Mouse (Mus musculus): ENCODE measurements at regions not wholly inside any gene's neighbourhood (a gene's known extent, or its start where the extent isn't known, plus 50 kb on each side); places are given as distances from the start of the nearest gene placed in this dataset.
A peak's percentile ranks its signal among the peaks of the same experiment; 100 is the strongest.

DNA sequence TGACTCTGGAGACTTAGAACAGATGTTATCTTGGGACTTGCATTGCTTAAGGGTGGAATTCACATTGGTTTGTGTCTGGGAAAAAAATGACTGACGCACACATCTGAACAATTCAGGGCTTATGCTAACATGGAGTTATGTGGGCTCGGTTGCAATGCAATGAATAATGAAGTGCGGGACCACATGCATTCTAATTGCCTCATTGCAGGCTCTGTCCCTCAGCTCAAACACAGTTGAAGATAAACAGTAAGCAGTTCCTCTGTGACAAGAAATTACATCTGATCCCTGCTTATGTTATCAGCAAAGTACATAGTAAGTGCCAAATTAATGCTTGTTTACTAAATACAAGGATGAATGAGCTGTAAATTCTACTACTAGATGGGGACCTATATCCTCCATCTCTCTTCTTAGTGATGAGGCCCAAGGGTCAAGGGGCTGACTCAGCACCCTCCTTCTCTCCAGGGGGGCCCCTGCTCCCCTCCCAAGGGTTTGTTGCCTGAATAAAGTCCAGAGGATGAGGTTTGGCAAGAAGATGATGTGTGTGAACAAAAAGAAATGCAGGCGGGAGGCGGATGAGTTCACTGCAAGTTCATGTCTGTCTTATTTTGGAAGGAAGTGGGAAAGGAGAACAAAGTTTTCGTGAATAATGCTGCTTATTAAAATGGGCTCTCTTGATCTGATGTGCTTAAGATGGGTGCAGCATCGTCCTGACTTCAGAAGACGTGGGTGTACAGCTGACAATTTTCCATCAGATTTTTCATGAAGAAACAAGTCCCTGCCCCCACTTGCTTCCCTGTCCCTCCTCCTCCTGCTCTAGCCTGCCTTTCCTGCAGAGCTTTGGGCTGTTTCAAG, 533.1 kb downstream of the Shisa9 start:
- no peak; the same call in 1 of the 2 replicates for ATAC-seq (ENCODE audit: low FRiP score, low TSS enrichment)
- Histone ChIP-seq H3K27ac (replicated peaks) (no peak overlapping the region), H3K36me3 (ENCODE audit: control insufficient read depth, insufficient read depth, low read length) (no peaks in the 10 kb centered on the region), H3K9me3 (ENCODE audit: control insufficient read depth, low read length) (no peaks in the 10 kb centered on the region), H3K4me1 (replicated peaks; ENCODE audit: control insufficient read depth, insufficient read depth) (no peaks in the 10 kb centered on the region), H3K27me3 (ENCODE audit: control insufficient read depth, insufficient read depth, low read length) (no peaks in the 10 kb centered on the region), H3K4me2 (replicated peaks; ENCODE audit: low read depth) (no peak overlapping the region), H3K4me3 (ENCODE audit: low read depth, low read length) (no peak overlapping the region), H3K9ac (ENCODE audit: low read length) (no peak overlapping the region)
- 40% methylated on average over 8 of the region's 8 CpGs for WGBS
- DNase-seq (ENCODE audit: low spot score), result no peak
- TF ChIP-seq CTCF (IDR thresholded peaks at IDR 0.05; ENCODE audit: low read depth), result no peak

DNA sequence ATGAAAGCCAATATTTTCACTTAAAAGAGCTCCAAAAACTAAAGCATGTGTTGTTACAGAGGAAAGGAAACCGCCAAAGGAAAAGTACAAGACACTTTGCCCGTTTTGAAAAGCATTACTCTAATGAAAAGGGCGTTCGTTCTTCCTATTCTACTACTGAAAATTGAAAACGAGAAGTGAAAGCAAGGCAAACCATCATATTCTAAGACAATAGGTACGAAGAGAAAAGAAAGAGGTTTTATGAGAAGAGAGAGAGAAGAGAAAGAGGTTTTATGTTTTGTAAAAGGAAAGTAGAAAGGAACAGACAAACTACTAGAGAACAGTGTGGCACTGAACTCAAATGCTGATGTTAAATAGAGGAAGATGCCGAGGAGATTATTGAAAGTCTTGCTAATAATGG, 534.4 kb downstream of the Shisa9 start:
- H3K9me3 ChIP-seq (ENCODE audit: control insufficient read depth, low read length), result no peaks in the 10 kb centered on the region
- H3K9ac ChIP-seq (ENCODE audit: low read length), result no peak overlapping the region
- H3K4me2 ChIP-seq (replicated peaks; ENCODE audit: low read depth), result no peak overlapping the region
- 83% methylated on average over 7 of the region's 7 CpGs for WGBS
- DNase-seq (ENCODE audit: low spot score), result no peak
- H3K4me1 ChIP-seq (replicated peaks; ENCODE audit: control insufficient read depth, insufficient read depth), result no peaks in the 10 kb centered on the region
- TF ChIP-seq EP300 (optimal IDR thresholded peaks at IDR 0.05) (no peak), CTCF (IDR thresholded peaks at IDR 0.05; ENCODE audit: low read depth) (no peak)
- H3K4me3 ChIP-seq (ENCODE audit: low read depth, low read length), result no peak overlapping the region
- no peaks in the 10 kb centered on the region for H3K27me3 ChIP-seq (ENCODE audit: control insufficient read depth, insufficient read depth, low read length)
- H3K36me3 ChIP-seq (ENCODE audit: control insufficient read depth, insufficient read depth, low read length), result no peaks in the 10 kb centered on the region
- no peak for ATAC-seq (ENCODE audit: low FRiP score, low TSS enrichment)
- H3K27ac ChIP-seq (replicated peaks), result no peak overlapping the region

DNA sequence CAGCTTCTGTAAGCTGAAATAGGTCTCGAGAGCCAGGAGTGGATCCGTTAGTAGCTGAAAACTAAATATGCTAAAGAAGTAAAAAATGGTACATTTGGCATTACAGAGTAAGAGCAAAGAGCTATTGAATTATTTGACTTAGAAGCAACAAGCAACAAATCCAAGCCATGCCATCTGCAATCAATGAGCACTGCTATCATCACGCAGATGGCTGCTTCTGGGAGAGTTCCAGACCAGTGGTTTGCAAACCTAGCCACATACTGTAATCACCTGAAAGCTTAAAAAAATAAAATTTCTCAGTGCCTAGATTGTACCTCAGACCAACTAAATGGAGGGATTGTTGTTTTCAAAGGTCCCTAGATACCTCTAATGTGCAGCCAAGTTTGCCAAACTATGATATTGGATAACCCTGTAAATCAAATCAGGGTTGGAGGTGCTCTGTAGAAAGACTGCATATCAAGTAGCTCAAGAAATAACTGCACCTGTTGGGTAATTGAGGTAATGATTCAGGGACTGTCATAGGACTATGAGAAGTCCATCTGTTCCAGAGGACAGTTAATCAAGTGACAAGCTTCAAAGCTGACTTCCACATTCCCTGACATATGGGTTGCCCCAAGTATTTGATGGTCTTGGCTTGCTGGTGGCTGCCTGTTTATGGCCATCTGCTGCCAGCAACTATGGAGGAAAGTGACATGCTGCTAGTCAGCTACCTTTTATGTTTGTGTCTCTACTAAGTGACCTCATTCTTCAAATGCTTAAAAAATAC, 538.0 kb downstream of the Shisa9 start:
- H3K4me1 ChIP-seq (replicated peaks; ENCODE audit: control insufficient read depth, insufficient read depth), result no peaks in the 10 kb centered on the region
- H3K4me2 ChIP-seq (replicated peaks; ENCODE audit: low read depth), result no peak overlapping the region
- TF ChIP-seq EP300 (optimal IDR thresholded peaks at IDR 0.05) (no peak), CTCF (IDR thresholded peaks at IDR 0.05; ENCODE audit: low read depth) (no peak)
- H3K9me3 ChIP-seq (ENCODE audit: control insufficient read depth, low read length), result no peaks in the 10 kb centered on the region
- no peak for DNase-seq (ENCODE audit: low spot score)
- ATAC-seq (ENCODE audit: low FRiP score, low TSS enrichment), result no peak
- no peak overlapping the region for H3K9ac ChIP-seq (ENCODE audit: low read length)
- no peaks in the 10 kb centered on the region for H3K36me3 ChIP-seq (ENCODE audit: control insufficient read depth, insufficient read depth, low read length)
- no peak overlapping the region for H3K27ac ChIP-seq (replicated peaks)
- no peaks in the 10 kb centered on the region for H3K27me3 ChIP-seq (ENCODE audit: control insufficient read depth, insufficient read depth, low read length)
- H3K4me3 ChIP-seq (ENCODE audit: low read depth, low read length), result no peak overlapping the region
- 90% methylated on average over 3 of the region's 3 CpGs for WGBS

DNA sequence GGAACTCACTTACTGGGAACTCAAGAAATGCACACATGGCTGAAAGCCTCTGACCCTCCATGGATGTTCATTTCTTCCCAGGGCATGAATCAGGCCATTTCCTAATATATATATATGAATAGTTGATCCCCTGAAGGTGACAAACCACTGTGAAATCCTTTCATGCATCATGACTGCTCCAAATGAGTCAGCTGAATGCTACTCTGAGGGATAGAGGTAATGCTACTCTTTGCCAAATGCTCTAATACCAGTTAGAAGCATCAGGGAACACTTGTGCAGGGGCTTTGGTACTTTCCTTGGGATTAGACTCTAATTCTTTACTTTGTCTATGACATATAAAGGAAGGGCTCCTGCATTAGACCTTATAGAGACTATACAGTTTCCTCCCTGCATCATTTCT, 561.0 kb upstream of the Ercc4 start:
- Histone ChIP-seq H3K27me3 (ENCODE audit: control insufficient read depth, insufficient read depth, low read length) (no peaks in the 10 kb centered on the region), H3K4me2 (replicated peaks; ENCODE audit: low read depth) (no peak overlapping the region), H3K4me1 (replicated peaks; ENCODE audit: control insufficient read depth, insufficient read depth) (no peaks in the 10 kb centered on the region), H3K36me3 (ENCODE audit: control insufficient read depth, insufficient read depth, low read length) (no peaks in the 10 kb centered on the region), H3K9ac (ENCODE audit: low read length) (no peak overlapping the region), H3K9me3 (ENCODE audit: control insufficient read depth, low read length) (no peaks in the 10 kb centered on the region), H3K4me3 (ENCODE audit: low read depth, low read length) (no peak overlapping the region), H3K27ac (replicated peaks) (no peak overlapping the region)
- DNase-seq (ENCODE audit: low spot score) (no peak), ATAC-seq (ENCODE audit: low FRiP score, low TSS enrichment) (no peak)
- TF ChIP-seq EP300 (optimal IDR thresholded peaks at IDR 0.05) (no peak), CTCF (IDR thresholded peaks at IDR 0.05; ENCODE audit: low read depth) (no peak)

DNA sequence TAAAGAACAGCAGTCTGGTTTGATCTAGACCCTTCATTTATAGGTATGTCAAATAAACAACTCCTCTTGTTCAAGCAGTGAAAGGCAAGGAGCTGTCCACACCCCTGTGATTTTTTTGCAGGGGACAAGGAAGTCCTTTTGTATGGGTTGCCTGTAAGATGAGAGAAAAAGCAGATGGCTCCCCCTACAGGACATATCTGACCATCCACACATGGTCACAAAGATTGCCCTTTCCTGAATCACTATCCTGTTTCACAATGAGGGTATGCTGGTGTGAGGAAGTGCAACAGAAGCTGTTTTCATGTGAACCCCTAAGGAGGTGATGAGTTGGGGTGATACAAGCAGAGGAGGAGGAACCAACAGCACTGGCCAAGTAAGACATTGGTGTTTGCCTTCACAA, 520.6 kb upstream of the Ercc4 start:
- Histone ChIP-seq H3K27me3 (ENCODE audit: control insufficient read depth, insufficient read depth, low read length) (no peaks in the 10 kb centered on the region), H3K4me3 (ENCODE audit: low read depth, low read length) (no peak overlapping the region), H3K27ac (replicated peaks) (no peak overlapping the region), H3K4me2 (replicated peaks; ENCODE audit: low read depth) (no peak overlapping the region), H3K9me3 (ENCODE audit: control insufficient read depth, low read length) (no peaks in the 10 kb centered on the region), H3K4me1 (replicated peaks; ENCODE audit: control insufficient read depth, insufficient read depth) (no peaks in the 10 kb centered on the region), H3K9ac (ENCODE audit: low read length) (no peak overlapping the region), H3K36me3 (ENCODE audit: control insufficient read depth, insufficient read depth, low read length) (no peaks in the 10 kb centered on the region)
- no peak for TF ChIP-seq EP300 (optimal IDR thresholded peaks at IDR 0.05)
- TF ChIP-seq CTCF (IDR thresholded peaks at IDR 0.05; ENCODE audit: low read depth), result peak; percentile 48
- DNase-seq (ENCODE audit: low spot score) (no peak), ATAC-seq (ENCODE audit: low FRiP score, low TSS enrichment) (no peak)

DNA sequence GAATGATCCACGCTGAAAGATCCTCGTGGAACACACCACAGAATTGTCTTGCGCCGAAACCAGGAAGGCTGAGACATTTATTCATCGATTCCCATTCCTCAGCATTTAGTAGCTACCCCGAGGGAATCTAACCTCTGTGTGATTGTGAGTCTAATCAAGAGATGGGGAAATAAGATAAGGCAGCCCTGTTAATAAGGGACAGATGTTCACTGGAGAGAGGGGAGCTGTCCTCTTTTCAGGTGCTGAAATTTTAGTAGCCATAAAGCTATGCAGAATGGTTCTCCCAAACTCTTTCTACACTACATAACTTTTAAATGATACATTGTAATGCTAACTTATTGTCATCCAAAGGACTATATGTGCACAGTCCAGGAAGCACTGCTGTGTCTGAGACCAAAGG, 501.2 kb upstream of the Ercc4 start:
- no peaks in the 10 kb centered on the region for H3K4me1 ChIP-seq (replicated peaks; ENCODE audit: control insufficient read depth, insufficient read depth)
- no peak for DNase-seq (ENCODE audit: low spot score)
- WGBS, result 62% methylated on average over 6 of the region's 6 CpGs
- H3K36me3 ChIP-seq (ENCODE audit: control insufficient read depth, insufficient read depth, low read length), result no peaks in the 10 kb centered on the region
- no peaks in the 10 kb centered on the region for H3K27me3 ChIP-seq (ENCODE audit: control insufficient read depth, insufficient read depth, low read length)
- ATAC-seq (ENCODE audit: low FRiP score, low TSS enrichment), result no peak
- H3K9ac ChIP-seq (ENCODE audit: low read length), result no peak overlapping the region
- no peak overlapping the region for H3K27ac ChIP-seq (replicated peaks)
- H3K9me3 ChIP-seq (ENCODE audit: control insufficient read depth, low read length), result no peaks in the 10 kb centered on the region
- H3K4me2 ChIP-seq (replicated peaks; ENCODE audit: low read depth), result no peak overlapping the region
- TF ChIP-seq CTCF (IDR thresholded peaks at IDR 0.05; ENCODE audit: low read depth) (no peak), EP300 (optimal IDR thresholded peaks at IDR 0.05) (no peak)
- H3K4me3 ChIP-seq (ENCODE audit: low read depth, low read length), result no peak overlapping the region
